Mouse (Mus musculus) ES-E14 (cell line): ENCODE measurements around the gene Sp100. TPM values are rescaled to one million over a fixed set of nuclear protein-coding genes. Genes with fewer than 3 reads are reported as not detected.
"Not testable (repeated sequence)": the region's sequence is repeated elsewhere in the genome, so short reads cannot be mapped to it uniquely, and the experiment has no call there.

Source experiments
- DNase-seq: peaks from one replicate; pipeline ENCODE4 v3.0.0-alpha.2; 2013; ENCODE audit warnings: low read depth, low spot score
- H3K27ac ChIP-seq: 2 replicates; pipeline ENCODE4 v1.5.1; 2012; ENCODE audit warnings: low read depth, mild to moderate bottlenecking, low read length, moderate library complexity, mixed read lengths; ENCODE audit not compliant: poor library complexity, insufficient read depth, severe bottlenecking
- H3K36me3 ChIP-seq: 2 replicates; pipeline ENCODE4 v1.6.1; 2012; ENCODE audit warnings: mild to moderate bottlenecking, low read length, moderate library complexity, mixed read lengths; ENCODE audit not compliant: control insufficient read depth, poor library complexity, insufficient read depth, severe bottlenecking
- H3K4me1 ChIP-seq, 2 experiments: fragments of 150-350 bp in 1 of 2; sonication (generic) in 1 of 2; 2 replicates each; pipeline ENCODE4 v1.6.1; 2012; ENCODE audit warnings: low read length in 2 of 2, mild to moderate bottlenecking in 1 of 2, mixed read lengths in 1 of 2; ENCODE audit not compliant: control insufficient read depth in 2 of 2, insufficient read depth in 2 of 2, poor library complexity in 1 of 2
- H3K4me3 ChIP-seq, 2 experiments: fragments of 150-350 bp in 1 of 2; sonication (generic) in 1 of 2; 2 replicates each; pipeline ENCODE4 v1.5.1; 2012; ENCODE audit warnings: low read length in 2 of 2, low read depth in 1 of 2, mild to moderate bottlenecking in 1 of 2, mixed read lengths in 1 of 2; ENCODE audit not compliant: insufficient read depth in 1 of 2, poor library complexity in 1 of 2, severe bottlenecking in 1 of 2
- H3K9ac ChIP-seq: 2 replicates; pipeline ENCODE4 v1.6.1; 2012; ENCODE audit warnings: low read depth, mild to moderate bottlenecking, low read length, mixed read lengths; ENCODE audit not compliant: poor library complexity, insufficient read depth, severe bottlenecking
- H3K9me3 ChIP-seq: fragments of 150-350 bp; sonication (generic); 2 replicates; pipeline ENCODE4 v1.6.1; 2012; ENCODE audit warnings: low read depth, mild to moderate bottlenecking, low read length; ENCODE audit not compliant: control insufficient read depth, insufficient read depth
- in situ Hi-C, 2 experiments: fragments of 600-800 bp; cut with MboI; formaldehyde crosslinking; loops; one replicate each; pipeline ENCODE4 v1.15.1; 2025; ENCODE audit warnings: low sequenced_read_pairs in 2 of 2, inconsistent platforms in 1 of 2; ENCODE audit not compliant: unreplicated experiment in 2 of 2
- total RNA-seq: library from RNA; depleted of rRNA; stranded (reverse); fragments of 300-350 nt; gene quantifications from 2 replicates; pipeline ENCODE4 v1.2.3, GENCODE M21; 2012; rRNA removed

The Sp100 gene
- total RNA-seq: not detected in 2 replicates

DNA sequence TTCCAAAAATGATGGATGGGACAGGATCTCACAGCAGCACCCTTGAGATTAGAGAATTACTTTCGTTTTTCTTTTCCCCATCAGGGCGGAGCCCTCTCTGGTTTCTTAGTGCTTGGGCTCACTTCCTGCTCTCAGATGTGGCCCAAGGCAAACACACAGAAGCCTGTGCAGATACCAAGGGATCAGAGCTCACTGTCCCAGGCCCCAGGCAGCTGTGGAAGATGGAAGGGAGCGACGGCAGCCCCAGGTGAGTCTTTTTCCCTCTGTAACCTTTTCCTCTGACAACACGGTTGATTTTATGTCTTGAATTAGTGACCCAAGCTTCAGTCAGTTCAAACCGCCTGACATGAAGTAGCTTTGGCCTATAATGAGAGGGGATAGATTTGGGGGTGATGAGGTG, at the start of gene Sp100:
Sp100 (plus strand) TSS at position 108 of the 400 bp plus-strand sequence.
- H3K9ac ChIP-seq, H3K9me3 ChIP-seq, H3K27ac ChIP-seq, DNase-seq, H3K36me3 ChIP-seq, H3K4me1 ChIP-seq, in situ Hi-C loops, H3K4me3 ChIP-seq: not testable (repeated sequence)

DNA sequence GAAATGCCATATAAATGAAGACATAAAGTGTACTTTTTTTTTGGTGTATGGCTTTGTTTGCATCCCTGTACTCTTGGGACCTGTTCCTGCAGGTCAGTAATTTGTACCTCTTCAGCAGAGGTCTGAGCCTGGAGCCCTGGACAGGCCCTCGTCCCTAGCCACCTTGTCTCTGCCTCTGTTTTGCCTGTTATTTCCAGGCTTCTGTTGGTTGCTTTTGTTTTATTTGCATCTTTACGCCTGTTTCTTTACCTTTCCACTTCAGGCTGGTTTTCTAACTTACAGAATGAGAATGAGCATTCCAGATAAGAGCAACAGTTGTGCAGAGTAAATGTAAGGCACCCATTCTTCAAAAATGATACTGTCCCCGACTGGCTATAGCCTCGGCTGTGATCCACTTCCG, 49.7 kb upstream of the Sp100 start, which contains the start of gene Sp140:
Sp140 (plus strand) TSS at position 301 of the 400 bp plus-strand sequence.
- H3K9me3 ChIP-seq, H3K27ac ChIP-seq, in situ Hi-C loops, H3K36me3 ChIP-seq, DNase-seq, H3K9ac ChIP-seq, H3K4me1 ChIP-seq, H3K4me3 ChIP-seq: not testable (repeated sequence)

DNA sequence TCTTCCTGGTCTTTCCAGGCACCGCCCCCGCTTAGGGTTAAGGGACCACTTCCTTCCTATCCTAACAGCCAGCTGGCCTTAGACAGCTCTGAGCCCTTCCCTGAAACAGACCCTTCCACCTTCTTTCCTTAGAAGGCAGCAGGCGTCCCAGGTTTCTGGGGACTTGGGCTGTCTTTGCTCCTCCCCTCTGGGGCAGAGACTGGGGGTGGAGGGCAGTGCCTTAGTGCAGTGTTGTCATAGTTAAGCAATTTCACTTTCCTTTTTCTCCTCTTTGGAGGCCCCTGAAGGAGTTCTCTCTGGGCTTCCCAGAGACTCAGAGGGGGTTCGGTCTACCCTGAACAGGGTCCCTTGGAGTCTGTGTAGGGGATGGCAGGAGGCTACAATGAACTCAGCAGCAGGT, 49.0 kb upstream of the Sp100 start:
- H3K9me3 ChIP-seq, H3K27ac ChIP-seq, H3K4me1 ChIP-seq, DNase-seq, in situ Hi-C loops, H3K9ac ChIP-seq, H3K36me3 ChIP-seq, H3K4me3 ChIP-seq: not testable (repeated sequence)

DNA sequence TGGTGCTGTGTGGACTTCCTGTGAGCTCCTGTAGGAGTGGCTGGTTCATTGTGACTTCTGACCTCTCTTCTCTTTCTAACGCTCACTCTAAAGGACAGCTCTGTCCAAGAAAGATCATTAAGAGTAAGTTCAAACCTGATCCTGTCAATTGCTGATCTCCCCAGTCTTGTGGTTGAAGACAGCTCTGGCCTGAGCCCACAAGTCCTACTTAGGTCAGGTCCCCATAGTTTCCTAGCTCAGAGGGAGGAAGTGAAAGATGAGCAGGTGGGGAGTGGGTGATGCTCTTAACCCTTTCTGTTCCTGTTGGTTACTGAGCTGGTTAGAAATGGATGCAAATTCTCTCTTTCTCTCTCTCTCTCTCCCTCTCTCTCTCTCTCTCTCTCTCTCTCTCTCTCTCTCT, 45.4 kb upstream of the Sp100 start:
- in situ Hi-C loops, H3K27ac ChIP-seq, H3K36me3 ChIP-seq: not testable (repeated sequence)

DNA sequence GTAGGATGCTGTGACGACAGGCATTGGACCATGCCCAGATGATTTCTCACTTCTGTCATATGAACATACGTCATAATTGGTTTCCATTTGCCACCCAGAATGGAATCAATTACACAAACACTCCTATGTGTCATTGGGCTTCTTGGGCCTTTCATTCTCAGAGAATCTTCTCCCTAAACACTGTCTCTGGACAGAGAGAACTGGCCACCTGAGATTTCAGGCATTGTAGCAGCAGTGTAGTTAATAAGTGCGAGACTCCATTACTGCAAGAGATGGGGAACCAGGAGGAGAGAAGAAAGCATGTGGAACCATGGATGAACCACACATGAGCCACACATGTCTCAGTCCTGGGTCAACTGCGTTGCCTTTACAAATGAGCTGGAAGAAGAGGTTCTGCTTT, 41.4 kb upstream of the Sp100 start:
- in situ Hi-C loops, DNase-seq, H3K4me1 ChIP-seq, H3K4me3 ChIP-seq, H3K9me3 ChIP-seq, H3K36me3 ChIP-seq, H3K27ac ChIP-seq, H3K9ac ChIP-seq: not testable (repeated sequence)

More for the DNA sequence above, 45.4 kb upstream of the Sp100 start:
- H3K9ac ChIP-seq, H3K4me1 ChIP-seq, DNase-seq, H3K4me3 ChIP-seq, H3K9me3 ChIP-seq: not testable (repeated sequence)

DNA sequence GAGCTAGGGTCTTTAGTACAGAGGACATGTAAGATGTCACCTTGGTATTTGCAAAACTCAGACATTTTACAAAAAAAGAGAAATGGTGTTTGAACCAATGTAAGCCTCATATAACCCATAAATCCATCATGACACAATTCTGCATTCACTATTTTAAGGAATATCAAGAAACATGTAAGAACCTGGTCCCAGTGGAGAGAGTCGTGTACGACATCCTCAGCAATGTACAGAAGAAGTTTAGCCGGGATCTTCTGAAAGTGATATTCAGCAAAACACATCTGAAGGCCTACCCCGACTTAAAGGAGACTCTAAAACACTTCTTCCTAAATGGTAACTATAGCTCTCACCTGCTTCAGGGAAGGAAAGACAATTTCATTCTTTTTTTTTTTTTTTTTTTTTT, 39.2 kb upstream of the Sp100 start:
- H3K9ac ChIP-seq, DNase-seq, in situ Hi-C loops: not testable (repeated sequence)

DNA sequence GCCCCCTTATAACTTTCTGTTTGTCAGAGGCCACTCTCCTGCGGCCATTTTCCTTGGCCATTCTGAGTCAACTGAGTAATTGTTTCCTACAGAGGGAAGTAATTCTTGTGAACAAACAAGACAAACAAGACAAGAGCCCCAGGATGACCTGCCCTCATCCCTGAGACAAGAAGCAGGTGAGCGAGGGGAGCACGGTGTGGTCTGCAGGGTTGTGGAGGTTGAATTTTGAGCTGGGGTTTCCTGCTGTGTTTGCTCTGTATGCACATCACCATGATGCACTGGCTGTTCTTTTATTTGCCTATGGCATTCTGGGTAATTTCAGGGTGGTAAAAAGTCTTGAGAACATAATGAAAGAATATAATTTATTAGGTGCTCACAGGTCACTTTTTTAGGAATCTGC, 34.7 kb upstream of the Sp100 start:
- in situ Hi-C loops, H3K4me1 ChIP-seq, H3K4me3 ChIP-seq, H3K27ac ChIP-seq, H3K36me3 ChIP-seq, H3K9me3 ChIP-seq, DNase-seq, H3K9ac ChIP-seq: not testable (repeated sequence)

More for the DNA sequence above, 39.2 kb upstream of the Sp100 start:
- not testable (repeated sequence) for H3K4me1 ChIP-seq, H3K27ac ChIP-seq, H3K9me3 ChIP-seq, H3K4me3 ChIP-seq, H3K36me3 ChIP-seq

DNA sequence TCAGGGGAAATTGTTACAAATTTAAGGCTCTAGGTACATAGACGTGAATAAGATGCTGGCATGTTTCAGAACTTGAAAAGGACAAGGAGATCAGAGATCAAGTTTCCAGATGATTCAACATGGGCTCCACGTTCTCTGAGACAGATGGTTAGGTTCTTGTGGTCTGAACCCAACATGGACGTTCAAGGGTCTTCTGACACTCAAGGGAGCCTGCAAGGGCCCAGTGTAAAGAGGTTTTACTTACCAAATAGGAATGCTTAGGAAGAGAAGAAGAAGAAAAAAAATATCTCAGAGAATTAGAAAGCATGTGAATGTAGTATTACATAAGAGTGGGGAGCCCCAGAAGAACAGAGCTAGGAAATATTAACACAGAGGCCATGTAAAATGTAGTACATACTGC, 34.0 kb upstream of the Sp100 start:
- H3K9ac ChIP-seq, H3K9me3 ChIP-seq, H3K27ac ChIP-seq, in situ Hi-C loops, H3K4me1 ChIP-seq, DNase-seq, H3K36me3 ChIP-seq, H3K4me3 ChIP-seq: not testable (repeated sequence)

DNA sequence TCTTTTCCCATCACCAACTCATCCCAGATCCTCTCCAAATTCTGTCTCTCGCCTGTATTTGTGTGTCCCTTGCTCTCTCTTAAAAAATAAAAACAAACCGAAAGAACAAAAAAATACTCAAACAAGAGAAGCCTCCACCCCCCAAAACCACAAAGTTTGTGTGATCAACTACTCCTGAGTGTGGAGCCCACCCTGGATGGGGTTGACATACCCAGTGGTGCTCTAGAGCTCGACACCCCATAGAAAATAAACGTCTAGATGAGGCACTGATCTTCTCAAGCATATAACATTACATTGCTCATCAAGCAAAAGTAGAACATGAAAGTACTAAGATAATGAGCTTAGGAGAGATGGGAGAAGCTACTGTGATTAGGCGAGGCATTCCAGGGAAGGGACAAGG, 32.6 kb upstream of the Sp100 start:
- H3K27ac ChIP-seq, H3K4me1 ChIP-seq, in situ Hi-C loops, DNase-seq, H3K4me3 ChIP-seq, H3K9ac ChIP-seq, H3K9me3 ChIP-seq, H3K36me3 ChIP-seq: not testable (repeated sequence)
